Mouse (Mus musculus) lung, postnatal 0 days (tissue): Measurements from ENCODE around the gene Atp5b.

Source experiments
- CTCF ChIP-seq: IDR thresholded peaks from 2 replicates; pipeline ENCODE4 v1.5.1; 2016; ENCODE audit warnings: antibody characterized with exemption, mild to moderate bottlenecking
- EP300 ChIP-seq: IDR thresholded peaks from 2 replicates; pipeline ENCODE4 v1.6.1; 2016; ENCODE audit warnings: antibody characterized with exemption, mild to moderate bottlenecking, control low read depth

DNA sequence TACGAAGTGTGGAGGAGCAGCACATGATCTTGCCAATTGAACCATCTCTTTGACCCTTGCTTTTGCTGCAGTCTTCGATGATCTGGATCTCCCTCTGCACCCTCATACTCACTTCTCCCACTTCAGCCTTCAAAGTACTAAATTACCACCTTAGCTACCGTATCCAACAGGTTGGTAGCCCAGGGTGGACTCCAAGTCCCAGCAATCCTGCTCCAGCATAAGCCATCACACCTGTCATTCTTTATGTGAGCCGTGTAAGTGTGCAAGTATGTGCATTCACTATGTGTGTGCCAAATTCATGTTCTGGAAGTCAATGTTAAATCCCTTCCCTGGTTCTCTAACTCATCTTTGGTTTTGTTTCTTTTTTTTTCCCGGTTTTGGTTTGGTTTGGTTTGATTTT, 31.5 kb upstream of the Atp5b start:
- TF ChIP-seq CTCF = no peak
- no peak for TF ChIP-seq EP300
